Mouse (Mus musculus): ENCODE results near the gene Smim24.

- TF ChIP-seq CTCF (IDR thresholded peaks at IDR 0.05; ENCODE audit: low read depth) (no peak), EP300 (IDR thresholded peaks at IDR 0.05; ENCODE audit: low read depth) (no peak)
These were observed 30.8 kb downstream of the Smim24 start for GRCm38 (mm10) chr10:81423476-81424245.

All from heart, postnatal 0 days (tissue).